Mouse (Mus musculus) frontal cortex, postnatal 25 days (tissue): ENCODE results near the gene Tekt5.

ENCODE experiments used
- DNase-seq, 2 experiments: peaks; one replicate each; pipeline ENCODE4 v3.0.0; 2022; ENCODE audit warnings: low spot score in 2 of 2

Gene Tekt5

DNA sequence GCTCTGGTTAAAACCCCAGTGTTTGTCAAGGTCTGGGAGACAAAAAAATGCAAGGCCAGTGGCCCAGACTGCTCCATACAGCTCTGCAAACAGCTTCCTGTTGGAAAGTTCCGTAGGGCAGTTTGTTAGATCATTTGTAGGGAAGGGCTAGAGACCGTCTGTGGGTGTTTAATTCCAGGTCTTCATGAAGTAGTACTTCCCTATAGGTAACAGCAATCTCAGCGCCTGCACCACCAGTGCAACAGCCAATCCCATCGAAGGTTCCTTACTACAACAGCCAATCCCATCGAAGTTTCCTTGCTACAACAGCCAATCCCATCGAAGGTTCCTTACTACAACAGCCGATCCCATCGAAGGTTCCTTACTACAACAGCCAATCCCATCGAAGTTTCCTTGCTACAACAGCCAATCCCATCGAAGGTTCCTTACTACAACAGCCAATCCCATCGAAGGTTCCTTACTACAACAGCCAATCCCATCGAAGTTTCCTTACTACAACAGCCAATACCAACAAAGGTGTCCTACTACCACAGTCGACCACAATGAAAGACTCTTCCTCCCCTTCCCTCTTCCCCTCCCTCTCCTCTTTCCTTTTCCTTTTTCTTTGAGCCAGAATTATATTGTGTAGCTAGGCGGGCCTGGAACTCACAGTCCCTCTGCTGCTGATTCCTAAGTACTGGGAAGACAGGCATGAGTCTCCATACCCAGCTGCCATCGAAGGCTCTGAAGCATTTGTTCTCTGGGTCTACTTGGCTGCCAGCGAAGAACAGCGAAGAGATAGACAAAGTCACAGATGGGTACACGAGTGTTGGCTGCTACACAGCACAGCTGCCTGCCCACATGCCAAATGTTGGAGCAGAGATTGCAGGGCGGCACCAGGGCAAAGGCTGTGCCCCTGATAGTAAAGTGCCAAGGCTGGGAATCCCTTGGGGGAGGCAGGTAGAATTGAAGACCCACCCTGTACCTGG lies 58.6 kb downstream of the Tekt5 start:
- no peak for DNase-seq

DNA sequence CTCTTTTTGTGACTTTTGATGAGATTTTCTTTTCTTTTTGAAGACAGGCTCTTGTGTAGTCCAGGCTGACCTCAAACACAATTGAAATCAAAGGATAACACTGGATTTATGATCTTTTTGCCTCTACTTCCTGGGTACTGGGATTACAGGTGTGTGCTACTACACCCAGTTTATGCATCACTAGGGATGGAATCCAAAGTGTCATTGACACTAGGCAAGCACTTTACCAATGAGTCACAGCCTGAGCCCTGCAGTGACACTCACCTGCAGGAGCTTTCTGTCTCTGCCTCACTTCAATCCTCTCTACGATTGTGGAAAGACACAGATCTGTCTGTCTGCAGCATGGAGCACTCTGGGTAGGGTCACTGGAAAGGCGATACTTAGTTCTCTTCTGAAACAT lies 59.3 kb downstream of the Tekt5 start:
- DNase-seq, result no peak

DNA sequence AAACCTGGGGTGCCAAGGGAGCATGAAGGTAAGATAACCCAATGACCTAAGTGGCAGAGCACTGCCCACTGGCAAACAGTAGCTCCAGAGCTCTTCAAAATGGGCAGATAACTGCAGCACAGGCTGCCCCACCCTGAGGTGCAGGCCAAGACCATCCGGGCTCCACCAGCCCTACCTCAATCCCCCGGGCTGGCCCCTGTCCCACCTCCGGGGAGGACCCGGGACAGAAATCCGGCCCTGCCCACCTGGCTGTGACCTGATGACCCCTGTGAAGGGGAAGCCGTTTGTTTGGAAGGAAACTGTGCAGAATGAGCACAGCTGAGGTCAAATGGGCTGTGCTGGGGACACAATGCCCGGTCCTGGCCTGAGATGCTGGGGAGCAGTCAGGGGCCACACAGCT lies 62.6 kb downstream of the Tekt5 start:
- no peak for DNase-seq

DNA sequence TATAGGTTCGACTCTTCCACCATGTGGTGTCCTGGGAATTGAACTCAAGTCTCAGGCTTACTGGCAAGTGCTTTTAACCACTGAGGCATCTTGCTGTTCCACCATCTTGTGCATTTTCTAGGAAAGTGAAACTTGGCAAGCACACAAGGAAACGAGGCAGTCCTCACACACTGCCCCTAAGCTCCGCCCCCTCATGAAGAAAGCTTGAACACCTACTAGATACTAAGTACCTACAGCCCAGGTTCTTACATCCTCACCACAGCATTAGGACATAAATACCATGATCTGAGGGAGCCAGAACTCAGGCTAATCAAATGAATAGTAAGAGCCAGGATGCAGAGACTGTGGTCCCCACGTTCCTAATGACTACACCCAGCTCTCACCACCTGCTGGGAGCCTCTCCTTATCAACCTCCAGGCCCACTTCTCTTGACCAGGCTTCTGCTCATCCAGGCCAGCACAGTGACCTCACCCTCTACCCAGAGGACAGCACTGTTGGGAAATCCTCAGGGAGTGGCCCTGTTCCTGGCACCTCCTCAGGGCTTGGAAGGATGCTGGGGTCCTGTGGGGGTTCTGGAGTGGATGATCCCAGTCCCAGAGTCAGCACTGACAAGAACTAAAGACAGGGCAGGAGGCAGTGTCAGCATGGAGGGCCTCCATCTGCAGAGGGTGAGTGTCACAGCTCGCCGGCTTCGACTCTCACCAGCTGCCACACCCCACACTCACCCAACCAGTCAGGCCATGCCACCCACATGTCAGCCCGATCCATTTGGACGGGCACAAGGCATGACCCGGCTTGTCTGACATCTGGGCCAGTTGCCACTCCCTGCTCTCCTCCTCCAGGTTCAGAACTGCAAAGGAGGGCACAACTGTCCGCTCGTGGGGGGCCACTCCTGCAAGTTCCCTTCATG lies 64.4 kb downstream of the Tekt5 start:
- DNase-seq, result no peak

DNA sequence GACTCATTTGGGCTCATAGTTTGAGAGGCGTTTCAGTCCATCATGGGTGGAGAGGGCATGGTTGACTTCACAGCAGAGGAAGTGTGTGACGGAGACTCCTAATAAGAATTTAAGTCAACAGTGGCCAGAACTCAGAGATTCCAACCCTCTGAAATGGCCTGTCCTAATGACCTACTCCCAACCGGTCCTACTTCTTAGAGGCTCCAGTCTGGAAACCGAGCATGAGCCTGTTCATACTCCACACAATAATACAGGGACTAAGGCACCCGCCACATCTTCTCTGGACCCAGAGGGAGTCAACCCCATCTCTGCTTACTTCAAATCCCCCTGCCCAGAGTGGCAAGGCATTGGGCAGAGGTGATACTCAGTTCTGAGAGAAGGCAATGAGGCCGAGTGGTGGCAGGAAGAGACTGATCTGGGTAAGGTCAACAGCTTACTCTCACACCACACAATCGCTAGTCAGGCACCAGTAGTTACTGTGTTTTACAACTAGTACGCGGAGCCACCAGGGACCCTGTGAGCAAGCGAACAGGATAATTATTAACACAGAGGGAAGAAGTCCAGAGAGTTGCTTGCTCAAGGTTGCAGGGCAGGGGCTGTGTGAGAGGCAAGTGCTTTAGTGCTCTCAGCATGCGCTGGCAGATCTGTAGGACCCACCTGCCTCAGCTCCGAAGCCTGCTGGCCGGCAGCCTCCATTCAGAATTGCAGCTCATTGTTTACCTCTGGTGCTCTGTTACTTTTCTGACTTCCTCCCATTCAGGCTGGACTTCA lies 67.5 kb downstream of the Tekt5 start:
- DNase-seq, result no peak

DNA sequence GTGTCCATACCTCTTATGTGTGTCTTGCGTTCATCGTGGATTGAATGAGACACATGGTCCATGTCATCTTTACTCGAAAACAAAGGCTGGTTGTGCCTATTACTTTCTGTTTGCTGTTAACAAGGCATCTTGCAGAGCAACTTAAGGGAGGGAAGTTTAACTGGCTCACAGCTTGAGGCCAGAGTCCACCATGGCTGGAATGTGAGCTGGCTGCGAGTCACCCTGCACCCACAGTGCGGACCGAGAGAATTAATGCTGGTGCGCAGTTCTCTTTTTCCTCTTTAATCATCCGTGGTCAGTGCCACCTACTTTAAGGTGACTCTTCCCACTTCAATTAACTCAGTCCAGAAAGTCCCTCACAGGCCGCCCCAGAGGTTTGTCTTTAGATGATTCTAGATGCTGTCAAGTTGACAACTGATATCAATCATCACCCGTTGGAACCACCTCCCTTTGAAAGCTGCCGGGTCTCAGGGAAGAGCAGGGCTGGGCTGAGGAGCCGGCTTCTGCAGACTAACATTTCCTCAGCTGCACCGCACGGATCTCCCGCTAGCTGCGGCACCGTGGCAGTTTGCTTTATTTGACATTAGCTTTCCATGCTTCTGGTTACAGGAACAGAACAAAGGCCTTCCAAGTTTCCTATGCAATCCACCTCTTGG lies 75.2 kb downstream of the Tekt5 start:
- DNase-seq, result no peak

DNA sequence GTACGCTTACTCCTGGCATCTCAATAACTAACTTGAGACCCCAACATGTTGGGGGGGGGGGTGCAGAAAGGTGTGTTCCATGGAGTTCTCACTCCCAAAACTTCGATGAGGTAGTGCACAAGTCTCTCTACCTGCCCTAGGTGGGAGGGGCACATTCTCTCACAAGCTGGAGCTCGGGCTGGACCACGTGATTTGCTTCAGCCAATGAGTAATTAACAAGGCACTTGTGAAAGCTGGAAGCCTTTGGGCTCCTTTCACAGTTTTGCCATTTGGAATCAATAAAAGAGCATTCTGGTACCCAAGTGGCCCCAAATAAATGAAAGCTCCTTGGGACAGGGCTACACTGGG lies 78.1 kb downstream of the Tekt5 start:
- DNase-seq, result no peak

DNA sequence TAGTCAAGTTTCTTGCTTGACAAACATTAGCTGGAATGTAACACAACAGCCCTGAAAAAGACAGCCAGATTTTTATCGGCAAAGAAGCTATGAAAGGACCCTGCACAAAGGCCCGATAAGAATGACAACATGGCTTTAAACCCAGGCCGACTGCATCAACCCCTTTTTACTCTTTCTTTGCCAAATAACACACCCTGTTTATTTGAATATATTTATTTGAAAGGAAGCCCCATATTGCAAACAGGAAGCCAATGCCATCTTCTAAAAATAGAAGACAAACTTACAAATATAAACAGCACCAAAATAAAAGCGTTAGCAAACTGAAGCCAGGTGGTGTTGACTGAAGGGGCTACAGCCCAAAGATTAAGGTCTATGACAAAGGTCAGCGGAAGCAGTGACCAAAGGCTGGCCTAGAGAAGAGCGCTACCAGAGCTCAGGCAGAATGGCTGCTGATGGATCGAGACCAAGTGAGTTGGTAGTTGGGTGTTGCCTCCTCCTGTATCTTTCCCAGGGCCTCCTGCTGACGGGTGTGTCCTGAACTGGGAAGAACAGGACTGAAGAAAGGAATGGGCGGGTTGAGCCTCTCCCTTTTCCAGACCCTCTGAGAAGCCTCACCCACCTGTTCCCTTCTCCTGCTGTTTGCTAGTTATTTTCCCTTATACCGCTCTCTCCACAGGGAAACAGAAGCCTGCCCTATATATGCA lies 78.6 kb downstream of the Tekt5 start:
- no peak for DNase-seq

DNA sequence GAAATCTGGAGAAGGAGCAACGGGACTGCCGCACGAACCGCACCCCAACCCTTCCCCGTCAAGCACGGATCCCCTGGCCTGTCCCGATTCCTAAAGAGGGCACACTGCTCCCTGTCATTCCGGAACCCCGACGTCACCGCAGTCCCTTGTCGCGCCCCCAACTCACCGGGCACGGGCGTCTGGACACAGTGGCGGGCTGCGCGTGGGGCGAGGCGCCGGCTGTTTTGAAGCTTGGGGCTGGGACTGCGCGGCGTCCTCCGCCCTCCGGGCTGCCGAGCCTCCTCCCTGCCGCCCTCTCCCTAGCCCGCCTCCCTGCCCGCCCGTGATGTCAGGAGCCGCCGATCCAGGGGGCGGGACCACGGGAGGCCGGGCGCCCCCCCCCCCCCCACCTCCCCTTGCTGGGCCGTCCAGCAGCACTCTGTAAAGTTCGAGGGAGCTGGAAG lies 81.6 kb downstream of the Tekt5 start, which contains the start of gene Emp2:
Emp2 (minus strand) TSS at position 323 of the 443 bp plus-strand sequence.
- no peak for DNase-seq

DNA sequence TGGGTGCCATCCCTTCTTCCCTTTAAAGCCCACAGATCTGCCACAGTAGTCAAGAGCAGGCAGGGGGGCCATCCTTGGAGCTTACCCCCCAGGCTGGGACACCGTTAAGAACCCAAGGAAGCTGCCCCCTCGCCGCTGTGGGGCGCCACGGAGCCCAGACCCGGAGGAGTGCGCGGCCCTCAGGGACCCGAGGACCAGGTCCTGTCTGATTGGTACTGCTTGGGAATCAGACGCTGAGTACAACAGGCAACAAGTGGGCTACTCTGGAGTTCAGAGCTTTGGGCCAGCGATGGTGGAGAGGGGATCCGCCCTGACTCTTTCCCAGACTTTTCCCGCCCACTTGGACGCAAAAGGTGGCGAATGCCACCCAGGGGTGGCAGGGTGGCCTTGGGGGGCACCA lies 82.1 kb downstream of the Tekt5 start:
- DNase-seq, result no peak

DNA sequence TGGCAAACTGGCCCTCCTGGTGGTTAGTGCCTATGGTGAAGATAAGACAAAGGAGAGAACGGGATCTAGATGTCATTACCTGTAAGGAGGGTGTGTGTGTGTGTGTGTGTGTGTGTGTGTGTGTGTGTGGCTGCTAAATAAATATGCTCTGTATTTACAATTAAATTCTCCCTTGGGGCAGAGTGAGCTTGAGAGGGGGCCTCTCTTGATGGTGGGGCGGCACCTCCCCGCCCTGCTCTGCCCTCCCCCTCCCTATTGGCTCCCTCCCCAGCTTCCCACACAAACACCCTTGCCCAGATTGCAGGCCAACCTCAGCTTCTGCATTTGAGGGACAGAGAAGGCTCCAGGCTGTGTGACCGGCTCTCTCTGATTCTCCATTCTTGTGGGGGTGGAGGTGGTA lies 83.3 kb downstream of the Tekt5 start:
- DNase-seq, result no peak

DNA sequence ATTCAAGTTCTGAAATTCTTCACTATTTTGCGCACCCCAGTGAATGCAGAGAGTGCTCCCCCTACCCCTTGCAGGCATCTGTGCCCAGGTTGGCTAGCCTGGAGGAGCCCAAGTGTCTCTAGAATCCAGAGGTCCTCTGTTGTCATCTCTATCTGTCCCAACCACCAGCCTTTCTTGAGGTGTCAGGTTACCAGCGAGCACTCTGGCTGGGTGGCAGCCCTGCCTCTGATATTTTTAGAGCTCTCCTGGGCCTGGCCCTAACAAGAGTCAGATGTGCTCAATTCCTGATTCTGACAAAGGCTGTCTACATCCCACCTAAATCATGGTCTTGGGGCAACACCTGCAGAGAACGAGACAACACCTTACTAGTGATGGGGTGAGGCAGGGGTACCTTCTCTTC lies 84.2 kb downstream of the Tekt5 start:
- no peak for DNase-seq

DNA sequence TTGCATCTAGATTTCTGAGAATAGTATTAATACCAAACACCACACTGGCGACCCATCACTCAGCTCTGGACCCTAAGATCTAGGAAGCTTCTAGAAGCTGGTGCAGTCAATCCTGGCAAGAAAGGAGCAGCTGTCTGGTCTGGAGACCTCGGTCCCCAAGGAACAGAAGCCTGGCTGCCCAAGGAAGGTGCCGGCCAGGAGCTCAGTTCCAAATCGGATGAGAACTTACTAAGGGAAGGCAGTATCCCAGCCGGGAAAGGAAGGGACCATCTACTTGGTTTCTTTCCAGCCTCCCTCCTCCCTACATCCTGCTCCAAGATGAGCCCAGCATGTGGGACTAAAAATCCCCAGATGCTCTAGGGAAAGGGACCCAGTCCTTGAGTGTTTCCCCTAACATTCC lies 84.8 kb downstream of the Tekt5 start:
- no peak for DNase-seq
